Mouse (Mus musculus): ENCODE measurements around the gene Ebp.

Gene Ebp

GRCm38 (mm10) chrX:8182871-8183540 lies 10.3 kb downstream of the Ebp start:
- no peak for DNase-seq

GRCm38 (mm10) chrX:8179646-8180045 lies 13.7 kb downstream of the Ebp start:
- no peak for DNase-seq

- no peak for DNase-seq
Observed at GRCm38 (mm10) chrX:8178871-8179270, 14.4 kb downstream of the Ebp start.

GRCm38 (mm10) chrX:8175504-8176385 lies 17.6 kb downstream of the Ebp start, which contains the start of gene Tbc1d25:
Gene Tbc1d25, minus strand, starts transcription at chrX:8176181.
- DNase-seq = peak; percentile 87

GRCm38 (mm10) chrX:8175169-8175503 lies 18.2 kb downstream of the Ebp start:
- DNase-seq = no peak

GRCm38 (mm10) chrX:8167716-8168647 lies 25.3 kb downstream of the Ebp start:
- no peak for DNase-seq

DNA sequence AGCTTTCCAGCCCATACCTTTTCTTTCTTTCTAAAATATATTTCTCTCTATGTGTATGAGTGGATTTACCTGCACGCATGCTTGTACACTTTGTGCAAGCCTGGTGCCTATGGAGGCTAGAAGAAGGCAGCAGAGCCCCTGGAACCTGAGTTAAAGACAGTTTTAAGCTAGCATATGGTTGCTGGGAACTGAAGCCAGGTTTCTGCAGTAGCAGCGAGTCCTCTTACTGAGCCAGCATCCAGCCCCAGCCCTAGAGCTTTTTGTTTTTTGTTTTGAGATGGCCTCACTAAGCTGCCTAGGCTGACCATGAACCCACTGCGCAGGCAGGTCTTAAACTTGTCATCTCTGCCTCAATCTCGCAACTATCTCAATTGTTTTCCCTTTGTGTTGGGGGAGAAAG lies 28.8 kb downstream of the Ebp start:
- DNase-seq = no peak

DNA sequence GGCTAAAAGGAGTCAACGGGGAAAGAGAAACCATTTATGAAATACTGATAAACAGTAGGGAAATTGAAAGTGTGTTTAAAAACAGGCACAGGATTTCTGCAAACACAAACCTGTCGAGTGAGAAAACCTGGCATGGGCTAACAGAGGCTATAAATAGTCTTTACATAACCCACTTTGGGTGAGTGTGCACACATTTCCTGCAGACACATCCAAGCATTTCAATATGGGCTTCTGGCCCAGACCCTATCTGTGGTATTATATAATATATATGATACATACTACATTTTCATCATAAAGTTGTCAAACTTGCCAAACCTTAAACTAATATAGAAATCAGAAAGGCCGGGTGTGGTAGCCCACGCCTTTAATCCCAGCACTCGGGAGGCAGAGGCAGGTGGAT lies 30.2 kb downstream of the Ebp start:
- no peak for DNase-seq

DNA sequence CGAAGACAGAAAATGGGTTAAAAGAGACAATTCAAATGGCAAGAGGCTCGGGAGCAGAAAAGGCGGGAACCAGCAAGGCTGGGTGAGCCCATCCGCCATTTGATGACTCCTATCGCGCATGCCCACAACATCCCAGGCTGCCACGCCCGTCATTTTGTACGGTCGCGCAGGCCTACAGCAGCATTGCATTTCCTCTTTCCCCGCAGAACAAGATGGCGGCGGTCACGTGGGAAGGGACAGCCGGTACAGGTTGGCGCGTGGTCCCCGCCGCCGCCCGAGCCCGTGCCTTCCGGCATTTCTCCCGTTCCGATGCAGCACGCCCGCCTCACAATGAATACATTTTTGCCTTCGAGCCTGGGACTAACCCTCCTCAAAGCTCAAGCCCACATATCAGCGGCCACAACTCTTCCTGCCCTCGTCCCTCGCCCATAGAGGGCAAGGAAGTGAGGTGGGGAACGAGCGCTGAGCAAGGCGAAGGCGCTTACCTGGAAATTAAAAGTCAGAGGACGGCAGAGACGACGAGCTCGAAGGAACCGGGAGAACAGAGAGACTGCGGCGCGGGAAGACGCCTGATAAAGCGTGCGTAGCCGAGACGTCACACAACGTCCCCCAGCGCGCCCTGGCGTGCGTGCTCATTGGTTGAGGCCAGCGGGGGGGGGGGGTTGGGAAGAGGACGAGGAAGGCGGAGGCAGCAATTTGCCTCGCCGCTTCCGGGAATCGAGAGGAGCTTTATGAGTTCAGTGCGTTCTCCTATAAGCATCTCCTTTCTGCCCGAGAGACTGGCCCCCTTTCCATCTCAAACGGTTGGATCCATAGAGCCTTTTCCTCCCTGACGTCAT lies 47.9 kb downstream of the Ebp start, which contains the start of gene Rbm3:
Rbm3 (minus strand) TSS at position 728 of the 839 bp plus-strand sequence.
- DNase-seq = peak; percentile 86

GRCm38 (mm10) chrX:8143750-8144149 lies 49.6 kb downstream of the Ebp start:
- DNase-seq = peak; percentile 9

DNA sequence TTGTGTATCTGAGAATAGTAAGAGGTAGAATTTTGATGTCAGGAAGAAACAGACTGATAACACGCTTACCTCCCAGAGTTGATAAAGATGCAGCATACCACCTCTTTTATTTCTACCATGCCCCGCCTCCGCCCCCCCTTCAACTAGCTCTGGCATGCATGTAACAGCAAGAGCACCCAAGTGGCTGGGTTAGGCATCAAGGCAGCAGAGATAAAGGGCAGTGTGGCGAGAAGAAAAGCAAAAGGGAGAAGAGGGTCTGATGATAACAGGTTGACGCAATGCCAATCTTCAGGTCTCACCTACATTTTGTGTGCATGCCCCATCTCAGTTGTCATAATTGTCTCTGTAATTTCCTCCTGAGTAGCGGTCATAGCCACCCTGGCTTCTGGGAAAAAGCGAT lies 50.4 kb downstream of the Ebp start:
- no peak for DNase-seq

- DNase-seq = no peak
Observed at GRCm38 (mm10) chrX:8141058-8141457, 52.3 kb downstream of the Ebp start.

- DNase-seq = no peak
Observed at GRCm38 (mm10) chrX:8140446-8140845, 52.9 kb downstream of the Ebp start.

DNA sequence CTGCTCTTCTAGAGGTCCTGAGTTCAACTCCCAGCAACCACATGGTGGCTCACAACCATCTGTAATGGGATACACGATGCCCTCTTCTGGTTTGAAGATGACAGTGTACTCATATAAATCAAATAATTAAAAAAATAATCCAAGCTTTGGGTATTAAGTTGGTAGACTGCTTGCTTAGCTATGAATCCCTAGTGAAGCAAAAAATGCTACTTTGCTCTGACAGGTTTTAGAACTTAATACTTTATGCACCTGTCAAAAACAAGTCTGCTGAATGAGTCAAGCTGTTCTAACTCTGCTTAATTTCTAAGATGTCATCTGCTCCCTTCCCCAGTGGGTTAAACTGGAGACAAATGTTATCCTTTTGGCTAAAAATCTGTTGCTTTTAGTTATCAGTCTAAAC lies 53.8 kb downstream of the Ebp start:
- no peak for DNase-seq

DNA sequence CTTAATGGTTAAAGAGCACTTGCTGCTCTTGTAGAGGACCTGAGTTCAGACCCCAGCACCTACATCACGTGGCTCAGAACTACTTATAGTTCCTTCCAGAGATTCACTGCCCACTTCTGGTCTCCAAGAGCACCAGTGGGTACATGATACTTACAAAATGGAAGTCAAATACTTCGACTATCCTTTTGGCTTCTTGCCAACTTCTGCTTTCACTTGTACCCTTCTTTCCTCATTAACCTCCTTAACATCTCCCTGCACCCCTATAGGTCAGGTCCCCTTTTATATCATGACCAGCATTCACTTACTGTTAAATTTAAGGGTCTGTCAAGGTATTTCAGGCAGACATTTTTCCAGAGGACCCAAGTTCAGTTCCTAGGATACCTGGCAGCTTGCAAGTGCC lies 57.4 kb downstream of the Ebp start:
- no peak for DNase-seq

Data from thymus, postnatal 4 days (tissue).